Mouse (Mus musculus) adrenal gland, postnatal 0 days (tissue): ENCODE data around the gene Gm14781. TPM values are rescaled to one million over a fixed set of nuclear protein-coding genes. Genes with fewer than 3 reads are reported as not detected.

Experiments used
- polyA plus RNA-seq: library from polyadenylated mRNA; unstranded; fragments of >200 nt; fragmentation: Nextera tagmentation; extraction: Ambion mirVana; gene quantifications from 2 replicates; pipeline ENCODE4 v1.2.1, GENCODE M21; 2015

Gm14781 gene
- not detected in 2 replicates for polyA plus RNA-seq

DNA sequence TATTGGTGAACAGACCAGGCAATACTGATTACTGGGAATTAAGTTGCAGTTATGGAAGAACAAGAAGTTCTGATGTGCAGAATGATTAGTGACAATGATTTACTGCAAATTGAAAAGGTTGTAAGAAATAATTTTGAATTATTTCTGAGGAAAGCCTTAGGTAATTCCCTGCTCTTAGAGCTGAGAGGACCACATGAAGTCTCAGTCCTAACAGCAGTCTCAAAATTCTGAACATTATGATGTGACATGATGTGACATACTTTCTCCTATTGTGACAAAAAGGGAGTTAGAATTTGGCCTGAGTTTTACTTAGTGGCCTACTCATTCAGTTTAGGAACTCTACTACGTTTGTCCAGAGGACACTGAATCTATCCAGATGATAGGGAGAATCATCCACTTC is at the start of gene Gm14781:
Gene Gm14781, plus strand, starts transcription at position 301 of the 400 bp plus-strand sequence.

Other genes starting within 250 kb of the Gm14781 start
- gene Gm5072, start 239.7 kb upstream of the Gm14781 start, polyA plus RNA-seq, result not detected in 2 replicates
- gene Gm8914, start 152.1 kb upstream of the Gm14781 start, polyA plus RNA-seq, result not detected in 2 replicates
- not detected in 2 replicates for gene 1700084M14Rik, start 56.3 kb upstream of the Gm14781 start, polyA plus RNA-seq
- gene Mageb5, start 150.8 kb downstream of the Gm14781 start, polyA plus RNA-seq, result not detected in 2 replicates